Mouse (Mus musculus) lung, embryonic 16.5 days (tissue): ENCODE results near the gene Slc25a48. TPM values are rescaled to one million over a fixed set of nuclear protein-coding genes. Genes with fewer than 3 reads are reported as not detected.

Source experiments
- ATAC-seq: fragments of 200-750 bp; cut with Nextera tagmentation; 2 replicates; pipeline ENCODE4 v1.8.0; 2017; ENCODE audit warnings: low read depth, mild to moderate bottlenecking, moderate library complexity
- H3K27ac ChIP-seq: fragments of 300-500 bp; sonication (generic); 2 replicates; pipeline ENCODE4 v1.5.1; 2014; ENCODE audit warnings: mild to moderate bottlenecking, control low read depth, low read length
- H3K27me3 ChIP-seq: fragments of 300-500 bp; sonication (generic); 2 replicates; pipeline ENCODE4 v1.6.1; 2014; ENCODE audit warnings: low read depth, low read length, mixed read lengths; ENCODE audit not compliant: control insufficient read depth, insufficient read depth
- H3K36me3 ChIP-seq: fragments of 300-500 bp; sonication (generic); 2 replicates; pipeline ENCODE4 v1.6.1; 2014; ENCODE audit warnings: low read length; ENCODE audit not compliant: control insufficient read depth, insufficient read depth
- H3K4me1 ChIP-seq: fragments of 300-500 bp; sonication (generic); replicated peaks from 2 replicates; pipeline ENCODE4 v1.6.1; 2014; ENCODE audit warnings: low read length, mixed read lengths; ENCODE audit not compliant: control insufficient read depth, insufficient read depth
- H3K4me2 ChIP-seq: fragments of 300-500 bp; sonication (generic); 2 replicates; pipeline ENCODE4 v1.6.1; 2014; ENCODE audit warnings: low read depth, low read length, control low read depth
- H3K4me3 ChIP-seq: fragments of 300-500 bp; sonication (generic); 2 replicates; pipeline ENCODE4 v1.5.1; 2014; ENCODE audit warnings: mild to moderate bottlenecking, low read length, control low read depth
- H3K9ac ChIP-seq: fragments of 300-500 bp; sonication (generic); 2 replicates; pipeline ENCODE4 v1.6.1; 2014; ENCODE audit warnings: low read length, control low read depth
- H3K9me3 ChIP-seq: fragments of 300-500 bp; sonication (generic); 2 replicates; pipeline ENCODE4 v1.6.1; 2016; ENCODE audit warnings: low read length; ENCODE audit not compliant: control insufficient read depth
- WGBS: fragments of 180-500 bp; shearing (Covaris S2); extraction: QIAGEN DNeasy Blood & Tissue Kit; methylation state at CpG from one replicate; pipeline ENCODE4 v1.1.7; 2014; 5-methylcytosine and 5-hydroxymethylcytosine counted together
- polyA plus RNA-seq: library from polyadenylated mRNA; unstranded; fragments of >200 nt; fragmentation: Nextera tagmentation; extraction: Ambion mirVana; gene quantifications from 2 replicates; pipeline ENCODE4 v1.2.1, GENCODE M21; 2015

Gene Slc25a48
- polyA plus RNA-seq, 1 experiment from 2014 or later = 0.11 TPM

- H3K9ac ChIP-seq = no peak overlapping the region
- H3K36me3 ChIP-seq = no peaks in the 10 kb centered on the region
- peaks cover 3% of the 10 kb centered on the region; the same call in 1 of the 2 replicates for H3K4me1 ChIP-seq
- H3K4me3 ChIP-seq = no peak overlapping the region
- no peaks in the 10 kb centered on the region for H3K9me3 ChIP-seq
- H3K27ac ChIP-seq = no peak overlapping the region
- H3K4me2 ChIP-seq = no peak overlapping the region
- WGBS = 86% methylated on average over 4 of the region's 4 CpGs
- no peak for ATAC-seq
- H3K27me3 ChIP-seq = no peaks in the 10 kb centered on the region
These were observed 30.4 kb downstream of the Slc25a48 start for GRCm38 (mm10) chr13:56468536-56468935.

GRCm38 (mm10) chr13:56471211-56471610 is 33.1 kb downstream of the Slc25a48 start:
- WGBS = 77% methylated on average over 6 of the region's 6 CpGs
- Histone ChIP-seq H3K4me3 (no peak overlapping the region), H3K9me3 (no peaks in the 10 kb centered on the region), H3K4me1 (peaks cover 3% of the 10 kb centered on the region; the same call in 1 of the 2 replicates), H3K36me3 (no peaks in the 10 kb centered on the region), H3K27me3 (no peaks in the 10 kb centered on the region), H3K4me2 (no peak overlapping the region), H3K9ac (no peak overlapping the region), H3K27ac (no peak overlapping the region)
- no peak for ATAC-seq

DNA sequence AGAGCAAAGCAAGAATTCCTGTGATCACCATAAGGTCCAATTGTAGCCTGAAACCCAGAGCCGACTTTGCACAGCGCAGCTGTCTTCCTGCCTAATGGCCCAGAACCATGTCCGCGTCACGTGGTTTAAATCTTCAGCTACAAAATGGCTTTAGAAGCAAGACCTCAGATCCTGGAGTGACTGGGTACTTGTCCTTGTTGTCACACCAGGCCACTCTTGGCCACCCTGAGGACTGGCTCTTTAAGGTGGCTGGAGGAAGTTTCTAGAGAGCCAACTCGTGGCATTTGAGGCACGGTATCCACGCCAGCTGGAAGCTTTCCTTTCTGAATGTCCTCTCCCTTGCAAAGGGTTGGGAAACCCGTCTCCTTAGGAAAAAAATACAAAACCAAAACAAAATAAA is 33.8 kb downstream of the Slc25a48 start:
- Histone ChIP-seq H3K4me3 (no peak overlapping the region), H3K9ac (no peak overlapping the region), H3K9me3 (no peaks in the 10 kb centered on the region), H3K4me2 (no peak overlapping the region), H3K27me3 (no peaks in the 10 kb centered on the region), H3K27ac (no peak overlapping the region), H3K36me3 (no peaks in the 10 kb centered on the region), H3K4me1 (peaks cover 3% of the 10 kb centered on the region; the same call in 1 of the 2 replicates)
- WGBS = 56% methylated on average over 9 of the region's 9 CpGs
- peak; percentile 32; the same call in 1 of the 2 replicates for ATAC-seq

DNA sequence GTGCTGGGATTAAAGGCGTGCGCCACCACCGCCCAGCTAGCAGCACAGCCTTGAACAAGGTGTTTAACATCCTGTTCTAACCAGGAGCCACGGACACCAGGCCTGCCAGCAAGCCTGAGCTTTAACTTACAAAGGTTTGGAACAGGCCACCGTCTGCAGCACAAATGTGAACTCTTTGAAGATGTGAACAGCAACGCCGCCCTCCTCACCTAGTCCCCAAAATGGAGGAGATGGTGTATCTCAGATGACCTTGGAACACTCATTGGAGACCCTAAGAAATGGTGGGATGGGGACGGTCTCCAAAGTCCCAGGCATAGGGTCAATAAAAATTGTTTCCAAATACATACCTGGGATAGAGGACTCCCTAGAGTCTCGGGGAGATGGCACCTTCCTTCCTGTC is 34.5 kb downstream of the Slc25a48 start:
- no peak overlapping the region for H3K27ac ChIP-seq
- H3K4me1 ChIP-seq = peaks cover 7% of the 10 kb centered on the region
- no peaks in the 10 kb centered on the region for H3K27me3 ChIP-seq
- H3K9ac ChIP-seq = no peak overlapping the region
- no peaks in the 10 kb centered on the region for H3K9me3 ChIP-seq
- no peak overlapping the region for H3K4me3 ChIP-seq
- H3K4me2 ChIP-seq = no peak overlapping the region
- no peak for ATAC-seq
- 89% methylated on average over 9 of the region's 9 CpGs for WGBS
- no peaks in the 10 kb centered on the region for H3K36me3 ChIP-seq

DNA sequence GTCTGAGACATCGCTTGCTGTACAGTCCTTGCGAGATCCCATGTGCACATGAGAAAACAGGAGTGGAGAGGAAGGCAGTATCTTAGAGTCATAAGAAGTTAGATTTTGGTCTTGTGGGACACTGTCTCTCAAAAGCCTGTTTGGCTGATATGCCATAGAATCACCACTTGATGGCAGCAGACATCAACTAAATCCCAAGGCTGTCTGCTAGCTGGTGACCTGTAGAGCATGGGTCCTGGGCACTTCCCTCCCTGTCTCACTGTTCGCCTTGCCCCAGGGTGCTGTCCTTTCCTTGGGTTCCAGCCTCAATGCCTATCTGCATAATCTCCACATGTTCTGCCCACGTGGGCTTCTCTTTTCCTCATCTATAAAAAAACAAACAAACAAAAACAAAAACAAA is 37.2 kb downstream of the Slc25a48 start:
- 24% methylated on average over 4 of the region's 4 CpGs for WGBS
- Histone ChIP-seq H3K4me2 (peak overlapping the region; percentile 36; the same call in 1 of the 2 replicates), H3K9ac (0 out of 2 replicates have a peak overlapping the region, but pooled peaks have one; percentile 26), H3K27me3 (no peaks in the 10 kb centered on the region), H3K4me1 (peaks cover 7% of the 10 kb centered on the region), H3K36me3 (no peaks in the 10 kb centered on the region), H3K9me3 (no peaks in the 10 kb centered on the region), H3K27ac (no peak overlapping the region), H3K4me3 (no peak overlapping the region)
- peak; percentile 36; the same call in 1 of the 2 replicates for ATAC-seq

- H3K4me2 ChIP-seq = no peak overlapping the region
- no peak overlapping the region for H3K4me3 ChIP-seq
- no peaks in the 10 kb centered on the region for H3K27me3 ChIP-seq
- no peaks in the 10 kb centered on the region for H3K9me3 ChIP-seq
- no peak for ATAC-seq
- no peaks in the 10 kb centered on the region for H3K36me3 ChIP-seq
- no peak overlapping the region for H3K9ac ChIP-seq
- H3K27ac ChIP-seq = no peak overlapping the region
- whole genome bisulfite sequencing = 47% methylated on average over 5 of the region's 5 CpGs
- H3K4me1 ChIP-seq = peaks cover 4% of the 10 kb centered on the region
These were observed 38.6 kb downstream of the Slc25a48 start for GRCm38 (mm10) chr13:56476790-56477189.

DNA sequence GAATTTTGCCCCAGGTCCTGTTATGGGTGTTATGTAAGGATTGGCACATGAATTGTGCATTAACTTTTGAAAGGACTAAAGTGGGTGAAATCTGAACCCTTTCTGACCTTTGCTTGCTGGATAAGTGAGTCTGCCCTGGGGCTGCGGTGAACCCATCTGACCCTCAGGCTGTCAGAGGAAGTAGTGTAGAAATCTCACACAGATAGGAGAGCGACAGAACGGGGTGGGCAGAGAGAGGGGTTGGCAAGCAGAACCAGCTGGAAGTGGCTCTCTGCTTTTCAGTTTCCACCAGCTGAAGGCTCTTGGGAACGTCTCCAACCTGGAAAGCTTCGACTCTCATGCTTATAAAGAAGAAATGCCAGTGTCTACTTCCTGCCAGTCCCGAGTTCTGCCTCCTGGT is 39.1 kb downstream of the Slc25a48 start:
- H3K4me1 ChIP-seq = peaks cover 4% of the 10 kb centered on the region
- no peak overlapping the region for H3K27ac ChIP-seq
- ATAC-seq = no peak
- no peak overlapping the region for H3K4me2 ChIP-seq
- no peaks in the 10 kb centered on the region for H3K36me3 ChIP-seq
- H3K4me3 ChIP-seq = no peak overlapping the region
- H3K9ac ChIP-seq = no peak overlapping the region
- WGBS = 6% methylated on average over 6 of the region's 6 CpGs
- H3K27me3 ChIP-seq = no peaks in the 10 kb centered on the region
- H3K9me3 ChIP-seq = no peaks in the 10 kb centered on the region

GRCm38 (mm10) chr13:56478027-56478426 is 39.9 kb downstream of the Slc25a48 start:
- Histone ChIP-seq H3K27ac (no peak overlapping the region), H3K4me3 (no peak overlapping the region), H3K4me1 (peaks cover 4% of the 10 kb centered on the region), H3K9me3 (no peaks in the 10 kb centered on the region), H3K36me3 (no peaks in the 10 kb centered on the region), H3K9ac (no peak overlapping the region), H3K27me3 (no peaks in the 10 kb centered on the region), H3K4me2 (no peak overlapping the region)
- ATAC-seq = no peak
- 74% methylated on average over 6 of the region's 6 CpGs for WGBS

DNA sequence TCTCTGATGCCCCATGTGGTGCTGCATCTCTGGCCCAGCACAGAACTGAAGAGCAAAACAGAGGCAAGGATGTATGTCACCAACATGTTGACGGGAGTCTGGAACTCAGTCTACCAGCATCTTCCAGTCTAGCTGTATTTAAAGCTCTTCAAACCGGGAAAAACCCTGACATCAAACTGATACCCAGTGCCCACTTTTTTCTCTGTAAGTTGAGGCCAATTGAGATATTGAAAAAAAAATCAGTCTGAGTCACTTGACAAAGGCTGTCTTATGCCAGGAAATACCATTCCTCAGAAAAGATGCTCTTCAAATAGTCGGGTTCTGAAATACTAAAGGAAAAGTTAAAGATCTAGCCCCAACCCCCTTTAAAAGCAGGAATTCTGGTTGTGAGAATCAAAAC is 44.0 kb downstream of the Slc25a48 start, which contains the start of gene Il9:
Gene Il9, minus strand, starts transcription at position 101 of the 400 bp plus-strand sequence.
- H3K9ac ChIP-seq = no peak within 1 kb of the TSS
- WGBS = 63% methylated on average over 3 of the region's 3 CpGs

GRCm38 (mm10) chr13:56488012-56488411 is 49.9 kb downstream of the Slc25a48 start:
- Histone ChIP-seq H3K4me3 (no peak overlapping the region), H3K27me3 (no peaks in the 10 kb centered on the region), H3K4me1 (no peaks in the 10 kb centered on the region), H3K9me3 (no peaks in the 10 kb centered on the region), H3K36me3 (no peaks in the 10 kb centered on the region), H3K27ac (no peak overlapping the region), H3K4me2 (no peak overlapping the region), H3K9ac (no peak overlapping the region)
- WGBS = 41% methylated on average over 5 of the region's 5 CpGs
- no peak for ATAC-seq

More for the DNA sequence above, 44.0 kb downstream of the Slc25a48 start, which contains the start of gene Il9:
- H3K27ac ChIP-seq = no peak within 1 kb of the TSS
- H3K4me2 ChIP-seq = no peak within 1 kb of the TSS
- H3K4me1 ChIP-seq = peaks cover 3% of the 10 kb centered on the region
- H3K36me3 ChIP-seq = no peaks in the 10 kb centered on the region
- no peak within 1 kb of the TSS for H3K4me3 ChIP-seq
- ATAC-seq = no peak
- H3K9me3 ChIP-seq = no peaks in the 10 kb centered on the region
- H3K27me3 ChIP-seq = no peaks in the 10 kb centered on the region
